Mouse (Mus musculus): ENCODE results near the gene Tubgcp4. TPM values are rescaled to one million over a fixed set of nuclear protein-coding genes. Genes with fewer than 3 reads are reported as not detected.

Tubgcp4 gene
- polyA plus RNA-seq, 1 experiment from 2014 or later = 71.3 TPM

DNA sequence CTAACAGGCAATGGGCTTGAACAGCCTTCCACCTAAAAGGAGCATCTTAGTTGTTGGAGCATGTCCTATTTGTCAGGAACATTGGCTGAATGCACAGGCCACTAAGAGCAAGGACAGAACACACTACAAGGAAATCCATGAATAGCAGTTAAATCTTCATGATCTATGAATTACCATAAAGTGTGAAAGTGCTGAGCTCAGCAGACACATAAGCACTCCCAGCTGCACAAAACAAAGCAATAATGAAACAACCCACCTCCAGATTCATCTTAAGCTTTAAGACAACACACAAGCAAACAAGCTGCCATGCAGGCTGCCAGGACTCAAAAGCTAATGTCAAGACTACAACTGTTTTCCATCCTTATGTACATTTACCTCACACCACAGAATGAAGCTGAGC, 48.7 kb downstream of the Tubgcp4 start:
- Histone ChIP-seq H3K4me2 (replicated peaks) (no peak overlapping the region), H3K9me3 (no peaks in the 10 kb centered on the region), H3K9ac (no peak overlapping the region), H3K4me3 (no peak overlapping the region), H3K27me3 (replicated peaks) (no peaks in the 10 kb centered on the region), H3K36me3 (peaks cover 77% of the 10 kb centered on the region), H3K27ac (no peak overlapping the region), H3K4me1 (no peaks in the 10 kb centered on the region; the same call in 1 of the 2 replicates)
- ATAC-seq (ENCODE audit: low FRiP score, low read depth) = no peak

DNA sequence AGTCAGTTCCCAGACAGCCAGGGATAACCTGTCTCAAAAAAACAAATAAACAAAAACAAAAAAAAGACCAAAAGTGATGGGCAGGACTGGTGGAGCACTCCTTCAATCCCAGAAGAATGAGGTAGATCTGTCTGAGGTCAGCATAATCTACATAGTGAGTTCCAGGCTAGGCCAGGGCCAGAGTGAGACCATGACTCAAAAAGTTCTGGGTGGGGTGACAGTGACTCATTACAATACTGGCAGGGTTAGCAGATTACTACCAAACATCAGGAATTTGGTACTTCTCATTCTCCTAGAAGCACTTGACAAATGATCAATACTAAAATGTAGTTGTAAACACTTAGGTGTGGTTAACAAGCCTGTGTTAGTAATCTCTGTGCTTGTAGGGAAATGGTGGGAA, 49.5 kb downstream of the Tubgcp4 start:
- no peak for ATAC-seq (ENCODE audit: low FRiP score, low read depth)
- Histone ChIP-seq H3K36me3 (peaks cover 70% of the 10 kb centered on the region), H3K4me1 (no peaks in the 10 kb centered on the region; the same call in 1 of the 2 replicates)

DNA sequence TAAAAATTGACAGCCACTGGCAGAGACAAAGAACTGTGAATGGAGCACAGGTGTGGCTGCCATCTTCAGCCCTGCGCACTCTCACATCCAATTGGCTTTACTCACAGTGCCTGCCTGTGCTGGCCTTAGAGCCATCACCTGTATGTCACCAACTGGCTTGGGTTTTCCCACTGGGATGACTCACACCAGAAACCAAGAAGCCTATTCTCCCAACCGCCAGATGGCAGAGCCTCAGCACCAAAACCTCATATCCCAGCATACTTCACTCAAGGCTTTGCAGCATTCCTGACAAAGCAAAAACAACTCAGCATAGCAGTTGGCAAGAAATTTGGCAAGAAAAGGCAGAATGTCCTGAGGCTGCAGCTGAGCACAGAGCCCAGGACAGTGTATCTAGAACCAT, 52.6 kb downstream of the Tubgcp4 start:
- WGBS = 93% methylated on average over 2 of the region's 2 CpGs

More for the DNA sequence above, 49.5 kb downstream of the Tubgcp4 start:
- Histone ChIP-seq H3K9ac (no peak overlapping the region), H3K9me3 (no peaks in the 10 kb centered on the region), H3K4me2 (replicated peaks) (no peak overlapping the region), H3K27me3 (replicated peaks) (no peaks in the 10 kb centered on the region), H3K4me3 (no peak overlapping the region), H3K27ac (no peak overlapping the region)

DNA sequence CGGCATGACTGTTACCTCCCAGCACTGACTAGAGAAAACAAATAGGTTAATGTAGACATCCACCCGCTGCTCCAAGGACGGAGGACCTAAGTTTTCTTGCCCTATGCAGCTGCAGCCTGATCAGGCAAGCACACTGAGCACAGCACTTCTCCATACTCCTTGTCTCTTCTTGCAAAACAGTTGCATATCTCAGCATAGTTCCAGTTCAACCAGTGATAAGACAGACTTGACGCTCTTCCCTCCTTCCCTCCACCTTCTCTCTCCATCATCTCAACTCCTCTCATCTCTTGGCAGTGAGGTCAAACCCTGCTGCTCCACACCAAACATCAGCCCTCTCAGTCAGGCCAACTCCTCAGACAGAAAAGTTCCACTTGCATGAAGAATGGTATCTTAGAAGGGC, 57.7 kb downstream of the Tubgcp4 start:
- H3K9me3 ChIP-seq = no peaks in the 10 kb centered on the region
- WGBS = 93% methylated on average over 4 of the region's 4 CpGs
- H3K4me3 ChIP-seq = no peak overlapping the region
- no peaks in the 10 kb centered on the region for H3K27me3 ChIP-seq (replicated peaks)
- H3K9ac ChIP-seq = no peak overlapping the region
- H3K4me2 ChIP-seq (replicated peaks) = no peak overlapping the region
- H3K4me1 ChIP-seq = no peaks in the 10 kb centered on the region; the same call in 1 of the 2 replicates
- H3K27ac ChIP-seq = no peak overlapping the region
- peaks cover 70% of the 10 kb centered on the region for H3K36me3 ChIP-seq
- no peak for ATAC-seq (ENCODE audit: low FRiP score, low read depth)

More for the DNA sequence above, 52.6 kb downstream of the Tubgcp4 start:
- H3K4me1 ChIP-seq = no peaks in the 10 kb centered on the region; the same call in 1 of the 2 replicates
- H3K36me3 ChIP-seq = peaks cover 76% of the 10 kb centered on the region
- no peak for ATAC-seq (ENCODE audit: low FRiP score, low read depth)
- no peaks in the 10 kb centered on the region for H3K27me3 ChIP-seq (replicated peaks)
- H3K9me3 ChIP-seq = no peaks in the 10 kb centered on the region
- H3K9ac ChIP-seq = no peak overlapping the region
- no peak overlapping the region for H3K4me3 ChIP-seq
- H3K4me2 ChIP-seq (replicated peaks) = no peak overlapping the region
- H3K27ac ChIP-seq = no peak overlapping the region

DNA sequence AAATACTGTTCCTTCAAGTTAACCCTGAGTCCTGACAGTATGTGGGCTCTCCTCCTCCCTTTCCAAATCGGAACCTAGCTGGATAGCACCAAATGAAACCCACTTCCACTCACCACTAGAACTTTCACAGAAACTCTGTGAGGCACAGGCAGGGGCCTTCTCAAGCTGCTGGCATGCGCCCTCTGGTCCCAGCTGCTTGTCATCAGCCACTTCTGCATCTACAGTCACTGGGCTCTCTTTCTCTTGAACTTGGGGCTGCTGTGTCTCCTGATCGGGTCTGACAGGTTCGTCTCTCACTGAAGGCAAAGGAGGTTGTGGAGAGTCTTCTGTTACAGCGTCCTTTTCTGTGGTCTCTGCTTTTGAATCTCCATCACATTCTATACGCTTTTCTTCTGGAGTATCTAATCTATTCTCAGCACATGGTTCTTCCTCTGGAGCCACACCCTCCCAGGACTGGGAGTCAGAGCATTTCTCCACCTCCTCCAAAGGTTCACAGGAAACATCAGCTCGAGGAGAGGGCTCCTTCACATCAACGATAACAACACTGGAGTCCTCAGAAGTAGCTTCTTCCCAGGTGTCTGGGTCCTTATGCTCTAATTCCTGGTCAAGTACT, 65.1 kb downstream of the Tubgcp4 start:
- 91% methylated on average over 8 of the region's 8 CpGs for WGBS

DNA sequence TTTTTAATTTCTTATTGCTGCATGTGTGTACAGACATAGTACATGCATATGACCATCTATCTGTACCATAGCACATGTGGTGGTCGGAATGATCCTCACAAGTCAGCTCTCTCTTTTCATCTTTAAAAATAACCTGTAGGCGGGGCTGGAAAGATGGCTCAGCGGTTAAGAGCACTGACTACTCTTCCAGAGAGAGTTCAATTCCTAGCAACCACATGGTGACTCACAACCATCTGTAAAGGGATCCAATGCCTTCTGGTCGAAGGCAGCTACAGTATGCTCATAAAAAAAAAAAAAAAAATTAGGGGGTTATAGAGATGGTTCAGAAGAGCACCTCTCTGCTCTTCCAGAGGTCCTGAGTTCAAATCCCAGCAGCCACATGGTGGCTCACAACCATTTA, 69.0 kb downstream of the Tubgcp4 start:
- ATAC-seq (ENCODE audit: low FRiP score, low read depth) = no peak
- Histone ChIP-seq H3K4me1 (no peaks in the 10 kb centered on the region), H3K4me3 (no peak overlapping the region), H3K27ac (no peak overlapping the region), H3K4me2 (replicated peaks) (no peak overlapping the region), H3K9me3 (no peaks in the 10 kb centered on the region), H3K27me3 (replicated peaks) (no peaks in the 10 kb centered on the region), H3K9ac (no peak overlapping the region), H3K36me3 (peaks cover 72% of the 10 kb centered on the region)
- 92% methylated on average over 4 of the region's 4 CpGs for WGBS

More for the DNA sequence above, 65.1 kb downstream of the Tubgcp4 start:
- Histone ChIP-seq H3K36me3 (peaks cover 72% of the 10 kb centered on the region), H3K9ac (no peak overlapping the region), H3K4me2 (replicated peaks) (no peak overlapping the region), H3K27ac (no peak overlapping the region), H3K9me3 (no peaks in the 10 kb centered on the region), H3K4me1 (no peaks in the 10 kb centered on the region), H3K27me3 (replicated peaks) (no peaks in the 10 kb centered on the region), H3K4me3 (no peak overlapping the region)
- ATAC-seq (ENCODE audit: low FRiP score, low read depth) = no peak

DNA sequence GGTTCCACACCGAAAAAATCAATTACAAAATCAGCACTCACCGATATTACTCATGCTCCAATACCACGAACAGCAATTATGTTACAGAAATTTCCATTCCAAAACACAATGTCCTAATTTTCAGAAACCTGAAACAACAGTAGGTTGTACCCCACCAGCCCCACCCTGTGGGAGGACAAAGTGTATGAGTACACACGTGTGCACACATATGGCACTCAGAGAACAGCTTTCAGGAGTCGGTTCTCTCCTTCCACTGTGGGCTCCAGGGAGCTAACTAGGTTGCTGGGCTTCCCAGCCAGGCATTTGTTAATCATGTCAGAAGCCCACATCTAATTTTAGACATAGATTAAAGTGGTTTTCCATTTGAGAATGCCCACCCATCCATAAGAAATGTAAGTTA, 73.6 kb downstream of the Tubgcp4 start:
- Histone ChIP-seq H3K27ac (no peak overlapping the region), H3K36me3 (peaks cover 77% of the 10 kb centered on the region), H3K9me3 (no peaks in the 10 kb centered on the region), H3K4me2 (replicated peaks) (no peak overlapping the region), H3K9ac (no peak overlapping the region), H3K4me1 (no peaks in the 10 kb centered on the region), H3K27me3 (replicated peaks) (no peaks in the 10 kb centered on the region), H3K4me3 (no peak overlapping the region)
- no peak for ATAC-seq (ENCODE audit: low FRiP score, low read depth)
- WGBS = 89% methylated on average over 5 of the region's 5 CpGs

Other genes starting within 250 kb of the Tubgcp4 start
- 27.7 and 31.2 TPM in 2 replicates for gene Ubr1, start 199.9 kb upstream of the Tubgcp4 start, polyA plus RNA-seq (2016; fragmentation: Nextera tagmentation; extraction: Ambion mirVana)
- 8.0 and 10.6 TPM in 2 replicates for gene Tmem62, start 193.6 kb upstream of the Tubgcp4 start, polyA plus RNA-seq (2016; fragmentation: Nextera tagmentation; extraction: Ambion mirVana)
- gene Ccndbp1, start 162.3 kb upstream of the Tubgcp4 start, polyA plus RNA-seq (2016; fragmentation: Nextera tagmentation; extraction: Ambion mirVana) = 62.5 and 67.6 TPM in 2 replicates
- gene Epb42, start 133.6 kb upstream of the Tubgcp4 start, polyA plus RNA-seq (2016; fragmentation: Nextera tagmentation; extraction: Ambion mirVana) = 3.1 and 3.5 TPM in 2 replicates
- 0.19 and 0.39 TPM in 2 replicates for gene Tgm5, start 84.8 kb upstream of the Tubgcp4 start, polyA plus RNA-seq (2016; fragmentation: Nextera tagmentation; extraction: Ambion mirVana)
- gene Tgm7, start 60.9 kb upstream of the Tubgcp4 start, polyA plus RNA-seq (2016; fragmentation: Nextera tagmentation; extraction: Ambion mirVana) = not detected in 2 replicates
- 31.8 and 32.8 TPM in 2 replicates for gene Adal, start 30.2 kb upstream of the Tubgcp4 start, polyA plus RNA-seq (2016; fragmentation: Nextera tagmentation; extraction: Ambion mirVana)
- 21.1 and 22.0 TPM in 2 replicates for gene Lcmt2, start 30.0 kb upstream of the Tubgcp4 start, polyA plus RNA-seq (2016; fragmentation: Nextera tagmentation; extraction: Ambion mirVana)
- 11.2 and 11.7 TPM in 2 replicates for gene Zscan29, start 471 bp downstream of the Tubgcp4 start, polyA plus RNA-seq (2016; fragmentation: Nextera tagmentation; extraction: Ambion mirVana)
- gene Trp53bp1, start 100.8 kb downstream of the Tubgcp4 start, polyA plus RNA-seq (2016; fragmentation: Nextera tagmentation; extraction: Ambion mirVana) = 177 and 178 TPM in 2 replicates
- gene Map1a, start 118.9 kb downstream of the Tubgcp4 start, polyA plus RNA-seq (2016; fragmentation: Nextera tagmentation; extraction: Ambion mirVana) = 10.3 and 12.6 TPM in 2 replicates
- 13.0 and 13.1 TPM in 2 replicates for gene Ppip5k1, start 184.7 kb downstream of the Tubgcp4 start, polyA plus RNA-seq (2016; fragmentation: Nextera tagmentation; extraction: Ambion mirVana)
- gene Ckmt1, start 187.1 kb downstream of the Tubgcp4 start, polyA plus RNA-seq (2016; fragmentation: Nextera tagmentation; extraction: Ambion mirVana) = 19.6 and 19.7 TPM in 2 replicates
- not detected in 2 replicates for gene Strc, start 216.5 kb downstream of the Tubgcp4 start, polyA plus RNA-seq (2016; fragmentation: Nextera tagmentation; extraction: Ambion mirVana)
- 497 and 518 TPM in 2 replicates for gene Pdia3, start 243.1 kb downstream of the Tubgcp4 start, polyA plus RNA-seq (2016; fragmentation: Nextera tagmentation; extraction: Ambion mirVana)
- gene Catsper2, start 243.1 kb downstream of the Tubgcp4 start, polyA plus RNA-seq (2016; fragmentation: Nextera tagmentation; extraction: Ambion mirVana) = 4.1 and 4.5 TPM in 2 replicates

Measured in neural tube, embryonic 12.5 days (tissue).